ENCODE assay signal across 8 mouse cellular contexts in genomic region chr5:92504676-92505400, GRCm38 (mm10). TPM values are rescaled to one million over a fixed set of nuclear protein-coding genes. Genes with fewer than 3 reads are reported as not detected.
DNase-seq lines count a peak whose midpoint lies in the region; ATAC-seq lines count a peak whose summit lies in the region.

No protein-coding gene starts in this region.

- H3K9me3 ChIP-seq in kidney, embryonic 14.5 days (ENCODE audit: control insufficient read depth, low read length) = no peaks in the 10 kb centered on the region
- no peaks in the 10 kb centered on the region for H3K9me3 ChIP-seq in lung, embryonic 15.5 days
- H3K9me3 ChIP-seq in neural tube, embryonic 15.5 days (replicated peaks) = no peaks in the 10 kb centered on the region

- peaks cover 16% of the 10 kb centered on the region for H3K4me1 ChIP-seq in kidney, embryonic 14.5 days (ENCODE audit: control insufficient read depth, insufficient read depth, low read length)
- peaks cover 35% of the 10 kb centered on the region for H3K4me1 ChIP-seq in lung, embryonic 15.5 days
- peaks cover 36% of the 10 kb centered on the region for H3K4me1 ChIP-seq in neural tube, embryonic 15.5 days

- no peaks in the 10 kb centered on the region for H3K36me3 ChIP-seq in kidney, embryonic 14.5 days (ENCODE audit: control insufficient read depth, insufficient read depth, low read length)
- H3K36me3 ChIP-seq in lung, embryonic 15.5 days = no peaks in the 10 kb centered on the region
- H3K36me3 ChIP-seq in neural tube, embryonic 15.5 days = no peaks in the 10 kb centered on the region

- H3K27ac ChIP-seq in kidney, embryonic 14.5 days (ENCODE audit: low read depth, low read length) = peak overlapping the region; percentile 91
- H3K27ac ChIP-seq in lung, embryonic 15.5 days = peak overlapping the region; percentile 98
- peak overlapping the region; percentile 96 for H3K27ac ChIP-seq in neural tube, embryonic 15.5 days (replicated peaks)

- DNase-seq in urinary bladder, postnatal 14 days (ENCODE audit: low spot score) = peak; percentile 62
- DNase-seq in urinary bladder, postnatal 25 days (ENCODE audit: low spot score) = no peak
- peak; percentile 69 for DNase-seq in embryo, embryonic 10 days (ENCODE audit: low spot score)
- DNase-seq in heart, adult 8-10 months (ENCODE audit: low spot score) = peak; percentile 53

- peak; percentile 85 for ATAC-seq in kidney, embryonic 14.5 days (ENCODE audit: low FRiP score, low TSS enrichment)
- peak; percentile 84; the same call in 1 of the 2 replicates for ATAC-seq in lung, embryonic 15.5 days (ENCODE audit: borderline replicate concordance, extremely low read depth, low FRiP score, low TSS enrichment)
- ATAC-seq in neural tube, embryonic 15.5 days (ENCODE audit: low FRiP score) = peak; percentile 83
- no peak; the same call in 1 of the 2 replicates for ATAC-seq in granulocyte monocyte progenitor cell, adult 5-6 weeks (replicated peaks; ENCODE audit: poor library complexity, severe bottlenecking)

- no peaks in the 10 kb centered on the region for H3K27me3 ChIP-seq in kidney, embryonic 14.5 days (ENCODE audit: control insufficient read depth, insufficient read depth, low read length)
- H3K27me3 ChIP-seq in lung, embryonic 15.5 days = no peaks in the 10 kb centered on the region
- no peaks in the 10 kb centered on the region for H3K27me3 ChIP-seq in neural tube, embryonic 15.5 days (replicated peaks)

- peak overlapping the region; percentile 79 for H3K9ac ChIP-seq in kidney, embryonic 14.5 days (ENCODE audit: low read depth, low read length)
- H3K9ac ChIP-seq in lung, embryonic 15.5 days = peak overlapping the region; percentile 95
- peak overlapping the region; percentile 97 for H3K9ac ChIP-seq in neural tube, embryonic 15.5 days (replicated peaks)

- WGBS in kidney, embryonic 14.5 days = under 1% methylated on average over 35 of the region's 35 CpGs
- under 1% methylated on average over 35 of the region's 35 CpGs for WGBS in lung, embryonic 15.5 days
- WGBS in neural tube, embryonic 15.5 days = under 1% methylated on average over 35 of the region's 35 CpGs

- peak overlapping the region; percentile 54 for H3K4me2 ChIP-seq in kidney, embryonic 14.5 days (replicated peaks; ENCODE audit: low read depth, low read length)
- H3K4me2 ChIP-seq in lung, embryonic 15.5 days = peak overlapping the region; percentile 75
- H3K4me2 ChIP-seq in neural tube, embryonic 15.5 days = peak overlapping the region; percentile 67

- H3K4me3 ChIP-seq in kidney, embryonic 14.5 days (ENCODE audit: low read length) = peak overlapping the region; percentile 77
- H3K4me3 ChIP-seq in lung, embryonic 15.5 days = peak overlapping the region; percentile 89
- peak overlapping the region; percentile 79 for H3K4me3 ChIP-seq in neural tube, embryonic 15.5 days (replicated peaks)

RNA-seq across cellular contexts. Expression of gene Scarb2, which starts 1.8 kb away (rescaled TPM):
- total RNA-seq in heart, adult 8-10 months (2022) = 10 to 100 TPM; 84.5 to 87.7 (median 86.8) TPM
- polyA plus RNA-seq in kidney, embryonic 14.5 days (2014; fragmentation: Nextera tagmentation; extraction: Ambion mirVana) = 5.7 and 7.1 TPM in 2 replicates
- 15.9 and 17.2 TPM in 2 replicates for polyA plus RNA-seq in lung, embryonic 15.5 days (2015; fragmentation: Nextera tagmentation; extraction: Ambion mirVana)
- 21.2 and 21.3 TPM in 2 replicates for polyA plus RNA-seq in neural tube, embryonic 15.5 days (2015; fragmentation: Nextera tagmentation; extraction: Ambion mirVana)
- 17.2 and 20.9 TPM in 2 replicates for total RNA-seq in granulocyte monocyte progenitor cell, adult 5-6 weeks (2014; fragmentation: Nextera tagmentation)
- total RNA-seq in granulocyte monocyte progenitor cell, adult 5-6 weeks (2017) = 41.2 and 43.1 TPM in 2 replicates

RNA-seq across cellular contexts. Expression of gene Fam47e, which starts 50.0 kb away (rescaled TPM):
- total RNA-seq in heart, adult 8-10 months (2022) = not detected
- polyA plus RNA-seq in kidney, embryonic 14.5 days (2014; fragmentation: Nextera tagmentation; extraction: Ambion mirVana) = not detected in 2 replicates
- polyA plus RNA-seq in lung, embryonic 15.5 days (2015; fragmentation: Nextera tagmentation; extraction: Ambion mirVana) = 1.2 and 1.8 TPM in 2 replicates
- polyA plus RNA-seq in neural tube, embryonic 15.5 days (2015; fragmentation: Nextera tagmentation; extraction: Ambion mirVana) = 1.2 and 1.8 TPM in 2 replicates
- total RNA-seq in granulocyte monocyte progenitor cell, adult 5-6 weeks (2014; fragmentation: Nextera tagmentation) = not detected in 2 replicates
- not detected in 2 replicates for total RNA-seq in granulocyte monocyte progenitor cell, adult 5-6 weeks (2017)
